Mouse (Mus musculus) liver, adult 2 months (tissue): Measurements from ENCODE around the gene Ift122.

Experiments
- CTCF ChIP-seq: fragments of 200-500 bp; IDR thresholded peaks from 2 replicates; pipeline ENCODE4 v1.5.1; 2011; ENCODE audit warnings: low read depth, low read length, control low read depth
- POLR2A ChIP-seq: fragments of 200-500 bp; IDR thresholded peaks from 2 replicates; pipeline ENCODE4 v1.6.1; 2011; ENCODE audit warnings: low read length, control low read depth; ENCODE audit not compliant: insufficient read depth; ENCODE audit errors: extremely low read depth

DNA sequence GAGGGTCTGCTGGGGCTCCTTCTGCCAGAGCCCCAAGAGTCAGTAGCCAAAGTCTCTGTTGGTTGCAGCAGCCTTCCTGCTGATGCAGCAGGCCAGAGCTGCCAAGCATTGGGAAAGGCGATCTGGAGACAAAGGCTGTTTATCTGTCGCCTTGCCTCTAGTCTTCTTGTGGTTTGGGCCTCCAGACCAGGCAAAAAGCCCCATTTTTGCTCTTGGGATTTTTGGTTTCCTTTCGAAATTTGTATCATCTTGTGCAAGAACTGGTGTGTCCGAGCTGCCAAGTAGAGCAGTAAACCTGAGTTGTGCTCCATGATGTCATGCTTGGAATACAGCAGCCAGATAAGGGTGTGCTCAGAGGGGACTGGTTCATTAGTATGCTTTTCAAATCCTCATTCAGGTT lies 43.8 kb downstream of the Ift122 start:
- TF ChIP-seq POLR2A (no peak), CTCF (no peak)
